Mouse (Mus musculus): ENCODE data around the gene Aven. TPM values are rescaled to one million over a fixed set of nuclear protein-coding genes. Genes with fewer than 3 reads are reported as not detected.

Gene Aven
- polyA plus RNA-seq, 1 experiment from 2014 or later = 10.6 TPM

- no peaks in the 10 kb centered on the region for H3K36me3 ChIP-seq (ENCODE audit: inconsistent target)
- no peak overlapping the region for H3K4me3 ChIP-seq (ENCODE audit: inconsistent target)
- H3K27ac ChIP-seq = no peak overlapping the region
- H3K79me2 ChIP-seq (ENCODE audit: inconsistent target) = no peaks in the 10 kb centered on the region
- WGBS (ENCODE audit: missing documents) = 97% methylated on average over 5 of the region's 5 CpGs
Observed at GRCm38 (mm10) chr2:112506841-112507435, 14.2 kb downstream of the Aven start.

- 88% methylated on average over 1 of the region's 1 CpGs for WGBS (ENCODE audit: missing documents)
Observed at GRCm38 (mm10) chr2:112507444-112507843, 14.7 kb downstream of the Aven start.

GRCm38 (mm10) chr2:112510140-112510539 is 17.4 kb downstream of the Aven start:
- Histone ChIP-seq H3K4me3 (ENCODE audit: inconsistent target) (no peak overlapping the region), H3K36me3 (ENCODE audit: inconsistent target) (no peaks in the 10 kb centered on the region), H3K79me2 (ENCODE audit: inconsistent target) (no peaks in the 10 kb centered on the region), H3K27ac (no peak overlapping the region)
- WGBS (ENCODE audit: missing documents) = 79% methylated on average over 4 of the region's 4 CpGs

More at GRCm38 (mm10) chr2:112507444-112507843, 14.7 kb downstream of the Aven start:
- no peak overlapping the region for H3K27ac ChIP-seq
- no peaks in the 10 kb centered on the region for H3K79me2 ChIP-seq (ENCODE audit: inconsistent target)
- no peaks in the 10 kb centered on the region for H3K36me3 ChIP-seq (ENCODE audit: inconsistent target)
- H3K4me3 ChIP-seq (ENCODE audit: inconsistent target) = no peak overlapping the region

GRCm38 (mm10) chr2:112513036-112513435 is 20.3 kb downstream of the Aven start:
- no peaks in the 10 kb centered on the region for H3K79me2 ChIP-seq (ENCODE audit: inconsistent target)
- no CpG with 5 or more reads among the region's 1 CpGs for WGBS (ENCODE audit: missing documents)
- H3K4me3 ChIP-seq (ENCODE audit: inconsistent target) = no peak overlapping the region
- H3K36me3 ChIP-seq (ENCODE audit: inconsistent target) = no peaks in the 10 kb centered on the region
- no peak overlapping the region for H3K27ac ChIP-seq

GRCm38 (mm10) chr2:112516728-112517127 is 24.0 kb downstream of the Aven start:
- WGBS (ENCODE audit: missing documents) = 92% methylated on average over 3 of the region's 3 CpGs

GRCm38 (mm10) chr2:112517218-112517617 is 24.5 kb downstream of the Aven start:
- WGBS (ENCODE audit: missing documents) = 95% methylated on average over 3 of the region's 3 CpGs
- H3K36me3 ChIP-seq (ENCODE audit: inconsistent target) = no peaks in the 10 kb centered on the region
- no peaks in the 10 kb centered on the region for H3K79me2 ChIP-seq (ENCODE audit: inconsistent target)
- H3K4me3 ChIP-seq (ENCODE audit: inconsistent target) = no peak overlapping the region
- H3K27ac ChIP-seq = no peak overlapping the region

More at GRCm38 (mm10) chr2:112516728-112517127, 24.0 kb downstream of the Aven start:
- Histone ChIP-seq H3K4me3 (ENCODE audit: inconsistent target) (no peak overlapping the region), H3K36me3 (ENCODE audit: inconsistent target) (no peaks in the 10 kb centered on the region), H3K27ac (no peak overlapping the region), H3K79me2 (ENCODE audit: inconsistent target) (no peaks in the 10 kb centered on the region)

GRCm38 (mm10) chr2:112518541-112518940 is 25.8 kb downstream of the Aven start:
- no peaks in the 10 kb centered on the region for H3K36me3 ChIP-seq (ENCODE audit: inconsistent target)
- H3K27ac ChIP-seq = no peak overlapping the region
- H3K4me3 ChIP-seq (ENCODE audit: inconsistent target) = no peak overlapping the region
- no peaks in the 10 kb centered on the region for H3K79me2 ChIP-seq (ENCODE audit: inconsistent target)

- H3K27ac ChIP-seq = no peak overlapping the region
- no peaks in the 10 kb centered on the region for H3K79me2 ChIP-seq (ENCODE audit: inconsistent target)
- 89% methylated on average over 4 of the region's 4 CpGs for WGBS (ENCODE audit: missing documents)
- no peak overlapping the region for H3K4me3 ChIP-seq (ENCODE audit: inconsistent target)
- no peaks in the 10 kb centered on the region for H3K36me3 ChIP-seq (ENCODE audit: inconsistent target)
Observed at GRCm38 (mm10) chr2:112520526-112521482, 28.0 kb downstream of the Aven start.

GRCm38 (mm10) chr2:112526933-112527332 is 34.2 kb downstream of the Aven start:
- no peak overlapping the region for H3K4me3 ChIP-seq (ENCODE audit: inconsistent target)
- no peaks in the 10 kb centered on the region for H3K36me3 ChIP-seq (ENCODE audit: inconsistent target)
- H3K27ac ChIP-seq = no peak overlapping the region
- H3K79me2 ChIP-seq (ENCODE audit: inconsistent target) = no peaks in the 10 kb centered on the region
- WGBS (ENCODE audit: missing documents) = 94% methylated on average over 3 of the region's 3 CpGs

GRCm38 (mm10) chr2:112532812-112533496 is 40.2 kb downstream of the Aven start:
- H3K27ac ChIP-seq = no peak overlapping the region
- WGBS (ENCODE audit: missing documents) = 89% methylated on average over 10 of the region's 10 CpGs
- no peaks in the 10 kb centered on the region for H3K36me3 ChIP-seq (ENCODE audit: inconsistent target)
- no peak overlapping the region for H3K4me3 ChIP-seq (ENCODE audit: inconsistent target)
- H3K79me2 ChIP-seq (ENCODE audit: inconsistent target) = no peaks in the 10 kb centered on the region

GRCm38 (mm10) chr2:112534677-112535222 is 42.0 kb downstream of the Aven start:
- no peak overlapping the region for H3K27ac ChIP-seq
- H3K79me2 ChIP-seq (ENCODE audit: inconsistent target) = no peaks in the 10 kb centered on the region
- WGBS (ENCODE audit: missing documents) = 96% methylated on average over 14 of the region's 14 CpGs
- H3K36me3 ChIP-seq (ENCODE audit: inconsistent target) = no peaks in the 10 kb centered on the region
- H3K4me3 ChIP-seq (ENCODE audit: inconsistent target) = no peak overlapping the region

- 89% methylated on average over 1 of the region's 1 CpGs for WGBS (ENCODE audit: missing documents)
- no peaks in the 10 kb centered on the region for H3K36me3 ChIP-seq (ENCODE audit: inconsistent target)
- no peak overlapping the region for H3K27ac ChIP-seq
- H3K79me2 ChIP-seq (ENCODE audit: inconsistent target) = no peaks in the 10 kb centered on the region
- no peak overlapping the region for H3K4me3 ChIP-seq (ENCODE audit: inconsistent target)
Observed at GRCm38 (mm10) chr2:112538783-112539182, 46.0 kb downstream of the Aven start.

- Histone ChIP-seq H3K36me3 (ENCODE audit: inconsistent target) (no peaks in the 10 kb centered on the region), H3K27ac (no peak overlapping the region), H3K79me2 (ENCODE audit: inconsistent target) (no peaks in the 10 kb centered on the region), H3K4me3 (ENCODE audit: inconsistent target) (no peak overlapping the region)
- 91% methylated on average over 5 of the region's 5 CpGs for WGBS (ENCODE audit: missing documents)
Observed at GRCm38 (mm10) chr2:112541695-112542285, 49.0 kb downstream of the Aven start.

GRCm38 (mm10) chr2:112556527-112556926 is 63.8 kb downstream of the Aven start:
- Histone ChIP-seq H3K79me2 (ENCODE audit: inconsistent target) (no peaks in the 10 kb centered on the region), H3K4me3 (ENCODE audit: inconsistent target) (no peak overlapping the region), H3K27ac (no peak overlapping the region), H3K36me3 (ENCODE audit: inconsistent target) (no peaks in the 10 kb centered on the region)
- 93% methylated on average over 10 of the region's 10 CpGs for WGBS (ENCODE audit: missing documents)
